In the genomic region with DNA sequence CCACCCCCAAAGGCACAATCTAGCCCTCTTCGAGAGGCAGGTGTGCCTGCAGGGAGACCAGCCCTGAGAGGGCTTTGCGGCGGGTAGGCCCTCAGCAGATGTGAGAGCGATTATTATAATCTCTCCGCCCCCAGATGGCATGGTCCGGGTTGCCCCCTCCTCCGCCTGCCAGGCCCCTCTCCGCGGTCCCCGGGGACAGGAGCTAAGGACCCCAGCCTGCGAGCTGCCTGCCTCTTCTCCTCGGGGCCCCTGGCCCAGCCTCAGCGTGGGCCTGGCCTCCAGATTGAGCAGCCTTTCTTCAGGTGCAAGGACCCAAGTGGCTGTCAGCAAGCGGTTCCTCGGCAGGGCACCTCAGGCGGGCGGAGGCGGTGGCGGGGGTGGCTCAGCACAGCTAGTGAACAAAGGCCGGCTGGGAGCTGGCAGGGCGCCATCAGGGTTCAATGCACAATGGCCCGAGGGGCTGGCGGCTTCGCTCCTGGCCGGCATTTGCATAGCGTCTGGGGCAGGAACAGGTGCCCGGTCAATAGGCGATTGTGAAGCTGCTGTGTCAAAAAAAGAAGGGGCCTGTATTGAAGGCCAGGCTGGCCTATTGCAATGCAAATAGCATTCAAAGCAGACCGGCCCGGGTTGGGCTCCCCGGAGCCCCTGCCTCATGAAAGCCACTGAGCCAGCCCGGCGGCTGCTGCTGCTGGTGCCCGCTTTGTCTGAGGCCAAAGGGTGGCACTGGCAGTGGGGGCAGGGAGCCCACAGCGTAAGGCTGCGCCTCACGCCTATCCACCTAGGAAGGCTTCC, we compare ENCODE assay signal across 8 mouse cellular contexts.
DNase-seq lines count a peak whose midpoint lies in the region; ATAC-seq lines count a peak whose summit lies in the region.

No protein-coding gene starts in this region.

- 0 out of 2 replicates have a peak, but pooled peaks cover 5% of the 10 kb centered on the region for H3K27me3 ChIP-seq in hindbrain, embryonic 13.5 days
- no peaks in the 10 kb centered on the region for H3K27me3 ChIP-seq in lung, embryonic 16.5 days (ENCODE audit: control insufficient read depth, insufficient read depth, low read depth, low read length)

- peak overlapping the region; percentile 91 for H3K27ac ChIP-seq in hindbrain, embryonic 13.5 days
- H3K27ac ChIP-seq in lung, embryonic 16.5 days (ENCODE audit: low read length) = peak overlapping the region; percentile 88

- peak overlapping the region; percentile 46 for H3K4me2 ChIP-seq in hindbrain, embryonic 13.5 days
- peak overlapping the region; percentile 53 for H3K4me2 ChIP-seq in lung, embryonic 16.5 days (ENCODE audit: low read depth, low read length)

- peak; percentile 88 for ATAC-seq in hindbrain, embryonic 13.5 days (ENCODE audit: low FRiP score)
- ATAC-seq in lung, embryonic 16.5 days (ENCODE audit: low read depth) = peak; percentile 83
- no peak for ATAC-seq in erythroid progenitor cell, adult 5-6 weeks (replicated peaks; ENCODE audit: low FRiP score, poor library complexity, severe bottlenecking)

- H3K4me3 ChIP-seq in hindbrain, embryonic 13.5 days = peak overlapping the region; percentile 4; the same call in 1 of the 2 replicates
- H3K4me3 ChIP-seq in lung, embryonic 16.5 days (ENCODE audit: low read length) = peak overlapping the region; percentile 28

- H3K9ac ChIP-seq in hindbrain, embryonic 13.5 days = peak overlapping the region; percentile 68
- peak overlapping the region; percentile 69 for H3K9ac ChIP-seq in lung, embryonic 16.5 days (ENCODE audit: low read length)

- 3% methylated on average over 37 of the region's 37 CpGs for WGBS in hindbrain, embryonic 13.5 days
- 11% methylated on average over 37 of the region's 37 CpGs for WGBS in lung, embryonic 16.5 days

- no peaks in the 10 kb centered on the region for H3K36me3 ChIP-seq in hindbrain, embryonic 13.5 days
- H3K36me3 ChIP-seq in lung, embryonic 16.5 days (ENCODE audit: control insufficient read depth, insufficient read depth, low read length) = no peaks in the 10 kb centered on the region

- peaks cover 56% of the 10 kb centered on the region for H3K4me1 ChIP-seq in hindbrain, embryonic 13.5 days (replicated peaks)
- peaks cover 9% of the 10 kb centered on the region for H3K4me1 ChIP-seq in lung, embryonic 16.5 days (replicated peaks; ENCODE audit: control insufficient read depth, insufficient read depth, low read length)

- no peaks in the 10 kb centered on the region for H3K9me3 ChIP-seq in hindbrain, embryonic 13.5 days
- no peaks in the 10 kb centered on the region for H3K9me3 ChIP-seq in lung, embryonic 16.5 days (ENCODE audit: control insufficient read depth, low read length)

- DNase-seq in ES-CJ7 (ENCODE audit: low read depth, low spot score) = peak; percentile 83
- peak; percentile 65 to 72 for DNase-seq in cerebellum, adult 18-20 months
- DNase-seq in forelimb bud, embryonic 11.5 days (ENCODE audit: low read depth, low spot score) = peak; percentile 69
- DNase-seq in layer of hippocampus, postnatal 25 days (ENCODE audit: extremely low spot score in 1 of 2, low spot score in 1 of 2) = peak; percentile 67 to 76
- DNase-seq in right cerebral cortex, adult 18-20 months = peak; percentile 90
